ENCODE assay signal across 12 mouse cellular contexts in genomic region chr7:101453296-101453695, GRCm38 (mm10). TPM values are rescaled to one million over a fixed set of nuclear protein-coding genes. Genes with fewer than 3 reads are reported as not detected.
DNase-seq lines count a peak whose midpoint lies in the region; ATAC-seq and TF ChIP-seq lines count a peak whose summit lies in the region.
"Had no signal": no experiment of that assay in that cellular context is flagged by ENCODE, and none has a peak within 500 bp of the region (broad histone marks: within the 10 kb centered on the region; RNA-seq: fewer than 3 reads in every experiment).

No protein-coding gene starts in this region.

- peak overlapping the region; percentile 58 for H3K4me3 ChIP-seq in heart, postnatal 0 days (ENCODE audit: low read depth, low read length)
- H3K4me3 ChIP-seq in forebrain, embryonic 14.5 days (ENCODE audit: low read depth, low read length) = no peak overlapping the region
- H3K4me3 ChIP-seq in liver, embryonic 16.5 days (ENCODE audit: low read depth, low read length) = peak overlapping the region; percentile 62; the same call in 1 of the 2 replicates
- H3K4me3 ChIP-seq: embryonic facial prominence, embryonic 12.5 days had no signal

- H3K9ac ChIP-seq in heart, postnatal 0 days (replicated peaks; ENCODE audit: low read depth, low read length) = no peak overlapping the region
- H3K9ac ChIP-seq in forebrain, embryonic 14.5 days (ENCODE audit: low read length) = no peak overlapping the region
- no peak overlapping the region for H3K9ac ChIP-seq in liver, embryonic 16.5 days (ENCODE audit: low read depth, low read length)
- H3K9ac ChIP-seq: embryonic facial prominence, embryonic 12.5 days had no signal

- peaks cover 16% of the 10 kb centered on the region for H3K4me1 ChIP-seq in heart, postnatal 0 days (ENCODE audit: control insufficient read depth, insufficient read depth)
- H3K4me1 ChIP-seq in forebrain, embryonic 14.5 days (ENCODE audit: control insufficient read depth, insufficient read depth, low read length) = no peaks in the 10 kb centered on the region
- peaks cover 4% of the 10 kb centered on the region; the same call in 1 of the 2 replicates for H3K4me1 ChIP-seq in liver, embryonic 16.5 days (ENCODE audit: control insufficient read depth, low read depth, low read length)

- no peak for ATAC-seq in heart, postnatal 0 days (ENCODE audit: insufficient read depth, low read depth)
- no peak for ATAC-seq in forebrain, embryonic 14.5 days
- ATAC-seq in liver, embryonic 16.5 days (ENCODE audit: low read depth) = no peak

- peak overlapping the region; percentile 57 for H3K27ac ChIP-seq in heart, postnatal 0 days (ENCODE audit: low read depth)
- H3K27ac ChIP-seq in forebrain, embryonic 14.5 days (ENCODE audit: low read depth, low read length) = no peak overlapping the region
- no peak overlapping the region for H3K27ac ChIP-seq in liver, embryonic 16.5 days (ENCODE audit: low read length)
- H3K27ac ChIP-seq: embryonic facial prominence, embryonic 12.5 days had no signal

- H3K27me3 ChIP-seq in heart, postnatal 0 days (ENCODE audit: control insufficient read depth, insufficient read depth, low read length) = peaks cover 16% of the 10 kb centered on the region
- H3K27me3 ChIP-seq in forebrain, embryonic 14.5 days (replicated peaks; ENCODE audit: control insufficient read depth, insufficient read depth, low read length) = peaks cover 15% of the 10 kb centered on the region
- peaks cover 22% of the 10 kb centered on the region for H3K27me3 ChIP-seq in liver, embryonic 16.5 days (ENCODE audit: control insufficient read depth, insufficient read depth, low read depth, low read length)

- TF ChIP-seq EP300 in heart, postnatal 0 days (IDR thresholded peaks at IDR 0.05; ENCODE audit: low read depth) = no peak

- no peak for DNase-seq in heart, postnatal 0 days (ENCODE audit: low spot score)
- no peak for DNase-seq in heart, adult 11 months
- DNase-seq in T-cell, adult 2 months (ENCODE audit: low spot score) = peak; percentile 35
- no peak for DNase-seq in forebrain, embryonic 14.5 days (ENCODE audit: low spot score)
- no peak for DNase-seq in layer of hippocampus, postnatal 36 days
- no peak for DNase-seq in ovary, postnatal 14 days (ENCODE audit: low spot score)
- no peak for DNase-seq in urinary bladder, postnatal 4 days (ENCODE audit: low spot score in 2 of 2)
- DNase-seq: right cerebral cortex, postnatal 14 days had no signal

- H3K36me3 ChIP-seq in heart, postnatal 0 days (replicated peaks; ENCODE audit: control insufficient read depth, insufficient read depth, low read length) = no peaks in the 10 kb centered on the region
- H3K36me3 ChIP-seq in forebrain, embryonic 14.5 days (ENCODE audit: control insufficient read depth, insufficient read depth, low read length) = no peaks in the 10 kb centered on the region
- H3K36me3 ChIP-seq in liver, embryonic 16.5 days (ENCODE audit: control insufficient read depth, insufficient read depth) = no peaks in the 10 kb centered on the region
- H3K36me3 ChIP-seq: embryonic facial prominence, embryonic 12.5 days had no signal

- H3K9me3 ChIP-seq in heart, postnatal 0 days (replicated peaks; ENCODE audit: control insufficient read depth, low read length) = no peaks in the 10 kb centered on the region
- H3K9me3 ChIP-seq in forebrain, embryonic 14.5 days (replicated peaks; ENCODE audit: control insufficient read depth, low read length) = no peaks in the 10 kb centered on the region
- H3K9me3 ChIP-seq in liver, embryonic 16.5 days (replicated peaks; ENCODE audit: control insufficient read depth, low read length) = no peaks in the 10 kb centered on the region
- H3K9me3 ChIP-seq: embryonic facial prominence, embryonic 12.5 days; megakaryocyte, embryonic 14.5 days had no signal

- TF ChIP-seq CTCF in heart, postnatal 0 days (IDR thresholded peaks at IDR 0.05; ENCODE audit: low read depth) = no peak

- H3K4me2 ChIP-seq in heart, postnatal 0 days (ENCODE audit: low read depth, low read length) = peak overlapping the region; percentile 95
- peak overlapping the region; percentile 100; the same call in 1 of the 2 replicates for H3K4me2 ChIP-seq in forebrain, embryonic 14.5 days (ENCODE audit: low read length)
- H3K4me2 ChIP-seq in liver, embryonic 16.5 days (ENCODE audit: low read depth, low read length) = 0 out of 2 replicates have a peak overlapping the region, but pooled peaks have one; percentile 17
- H3K4me2 ChIP-seq: embryonic facial prominence, embryonic 12.5 days had no signal

- WGBS in heart, postnatal 0 days = 82% methylated on average over 3 of the region's 3 CpGs
- WGBS in forebrain, embryonic 14.5 days = 87% methylated on average over 3 of the region's 3 CpGs
- WGBS in liver, embryonic 16.5 days (ENCODE audit: insufficient replicate concordance) = 77% methylated on average over 3 of the region's 3 CpGs

RNA-seq across cellular contexts. Expression of gene Pde2a, which starts 31.8 kb away (rescaled TPM):
- total RNA-seq in heart, postnatal 0 days (2014; rRNA removed; ENCODE audit: low replicate concordance) = 4.7 and 35.2 TPM in 2 replicates
- 19.3 and 22.1 TPM in 2 replicates for polyA plus RNA-seq in heart, postnatal 0 days (2015; fragmentation: Nextera tagmentation; extraction: Ambion mirVana)
- 27.0 and 34.7 TPM in 2 replicates for polyA plus RNA-seq in forebrain, embryonic 14.5 days (2014; fragmentation: Nextera tagmentation; extraction: Ambion mirVana)
- 14.3 and 14.6 TPM in 2 replicates for polyA plus RNA-seq in liver, embryonic 16.5 days (2015; fragmentation: Nextera tagmentation; extraction: Ambion mirVana)
- total RNA-seq in layer of hippocampus, postnatal 36 days (2021) = 100 to 1,000 TPM; 300 to 301 TPM

RNA-seq across cellular contexts. Expression of gene Gm45837, which starts 42.6 kb away (rescaled TPM):
- total RNA-seq in heart, postnatal 0 days (2014; rRNA removed; ENCODE audit: low replicate concordance) = 33.8 TPM in 1 of 2 replicates, not detected in the other
- 2.4 TPM in 1 of 2 replicates, not detected in the other for polyA plus RNA-seq in heart, postnatal 0 days (2015; fragmentation: Nextera tagmentation; extraction: Ambion mirVana)
- polyA plus RNA-seq in forebrain, embryonic 14.5 days (2014; fragmentation: Nextera tagmentation; extraction: Ambion mirVana) = not detected in 2 replicates
- polyA plus RNA-seq in liver, embryonic 16.5 days (2015; fragmentation: Nextera tagmentation; extraction: Ambion mirVana) = 4.0 TPM in 1 of 2 replicates, not detected in the other
- total RNA-seq in layer of hippocampus, postnatal 36 days (2021) = 1 to 10 TPM in 1 of 2 experiments, not detected in 1; 3.0 TPM
- total RNA-seq: layer of hippocampus, postnatal 25 days had no signal
- polyA plus RNA-seq: embryonic facial prominence, embryonic 12.5 days had no signal

Comparison
In these comparisons a context has a peak if more than half of its experiments do, and no peak if none do; other contexts are left out.
1. H3K4me2 ChIP-seq: peak in every context shown above with its lines; median percentile 100 in forebrain, embryonic 14.5 days; 95 in heart, postnatal 0 days; 17 in liver, embryonic 16.5 days.